Mouse (Mus musculus) kidney, adult 8-10 months (tissue): ENCODE measurements around the gene Wnt7a.

Experiments
- DNase-seq, 2 experiments: peaks; one replicate each; pipeline ENCODE4 v3.0.0; 2022

Gene Wnt7a

GRCm38 (mm10) chr6:91383871-91384270 lies 27.3 kb downstream of the Wnt7a start:
- DNase-seq, result no peak

GRCm38 (mm10) chr6:91383303-91383702 lies 27.9 kb downstream of the Wnt7a start:
- no peak for DNase-seq

GRCm38 (mm10) chr6:91379871-91380270 lies 31.3 kb downstream of the Wnt7a start:
- DNase-seq, result no peak

- DNase-seq, result no peak
Observed at GRCm38 (mm10) chr6:91379266-91379665, 31.9 kb downstream of the Wnt7a start.

GRCm38 (mm10) chr6:91372977-91373376 lies 38.2 kb downstream of the Wnt7a start:
- no peak for DNase-seq

- DNase-seq, result no peak
Observed at GRCm38 (mm10) chr6:91372586-91372971, 38.6 kb downstream of the Wnt7a start.

- DNase-seq, result no peak
Observed at GRCm38 (mm10) chr6:91371912-91372585, 39.1 kb downstream of the Wnt7a start.

GRCm38 (mm10) chr6:91366781-91367180 lies 44.4 kb downstream of the Wnt7a start:
- DNase-seq, result peak; percentile 37 to 47

- DNase-seq, result no peak
Observed at GRCm38 (mm10) chr6:91365480-91365879, 45.7 kb downstream of the Wnt7a start.

GRCm38 (mm10) chr6:91362756-91363155 lies 48.4 kb downstream of the Wnt7a start:
- DNase-seq, result no peak

- DNase-seq, result no peak
Observed at GRCm38 (mm10) chr6:91360998-91361397, 50.2 kb downstream of the Wnt7a start.

- DNase-seq, result no peak
Observed at GRCm38 (mm10) chr6:91360371-91360690, 50.8 kb downstream of the Wnt7a start.

GRCm38 (mm10) chr6:91359672-91360370 lies 51.3 kb downstream of the Wnt7a start:
- DNase-seq, result no peak

GRCm38 (mm10) chr6:91358866-91359656 lies 52.1 kb downstream of the Wnt7a start:
- no peak for DNase-seq

- DNase-seq, result no peak
Observed at GRCm38 (mm10) chr6:91358394-91358793, 52.8 kb downstream of the Wnt7a start.

- DNase-seq, result no peak
Observed at GRCm38 (mm10) chr6:91357238-91357876, 53.8 kb downstream of the Wnt7a start.

GRCm38 (mm10) chr6:91349620-91350019 lies 61.5 kb downstream of the Wnt7a start:
- no peak for DNase-seq

GRCm38 (mm10) chr6:91347721-91348120 lies 63.4 kb downstream of the Wnt7a start:
- no peak for DNase-seq

GRCm38 (mm10) chr6:91346906-91347156 lies 64.3 kb downstream of the Wnt7a start:
- DNase-seq, result no peak

- DNase-seq, result no peak
Observed at GRCm38 (mm10) chr6:91346071-91346905, 64.9 kb downstream of the Wnt7a start.

- no peak for DNase-seq
Observed at GRCm38 (mm10) chr6:91345091-91345490, 66.1 kb downstream of the Wnt7a start.

- DNase-seq, result no peak
Observed at GRCm38 (mm10) chr6:91339612-91340246, 71.4 kb downstream of the Wnt7a start.
